Mouse (Mus musculus) testis, adult 2 months (tissue): Measurements from ENCODE around the gene Erf. TPM values are rescaled to one million over a fixed set of nuclear protein-coding genes. Genes with fewer than 3 reads are reported as not detected.

ENCODE experiments used
- H3K27ac ChIP-seq: fragments of 200-500 bp; 2 replicates; pipeline ENCODE4 v1.5.1; 2012; ENCODE audit warnings: low read depth, low read length; ENCODE audit not compliant: control insufficient read depth, insufficient read depth
- H3K27me3 ChIP-seq: fragments of 200-500 bp; 2 replicates; pipeline ENCODE4 v1.6.1; 2012; ENCODE audit warnings: mild to moderate bottlenecking, low read length, moderate library complexity; ENCODE audit not compliant: control insufficient read depth, insufficient read depth
- H3K36me3 ChIP-seq: fragments of 200-500 bp; 2 replicates; pipeline ENCODE4 v1.6.1; 2012; ENCODE audit warnings: mild to moderate bottlenecking, low read length; ENCODE audit not compliant: control insufficient read depth, insufficient read depth
- H3K4me1 ChIP-seq: fragments of 200-500 bp; 2 replicates; pipeline ENCODE4 v1.6.1; 2012; ENCODE audit warnings: low read length; ENCODE audit not compliant: control insufficient read depth, insufficient read depth
- H3K4me3 ChIP-seq: fragments of 200-500 bp; 2 replicates; pipeline ENCODE4 v1.5.1; 2012; ENCODE audit warnings: low read depth, mild to moderate bottlenecking, low read length, moderate library complexity, mixed read lengths; ENCODE audit not compliant: control insufficient read depth
- CTCF ChIP-seq: fragments of 200-500 bp; IDR thresholded peaks from 2 replicates; pipeline ENCODE4 v1.5.1; 2012; ENCODE audit warnings: low read depth, mild to moderate bottlenecking, inconsistent platforms, low read length, moderate library complexity; ENCODE audit not compliant: control insufficient read depth, insufficient read depth, insufficient replicate concordance
- POLR2A ChIP-seq: fragments of 200-500 bp; IDR thresholded peaks from 2 replicates; pipeline ENCODE4 v1.6.1; 2012; ENCODE audit warnings: low read depth, mild to moderate bottlenecking, inconsistent platforms, low read length, moderate library complexity; ENCODE audit not compliant: control insufficient read depth
- polyA plus RNA-seq: library from polyadenylated mRNA; depleted of rRNA; stranded (reverse); fragments of >200 nt; gene quantifications from 2 replicates; pipeline ENCODE4 v1.2.3, GENCODE M21; 2012

Erf gene
- polyA plus RNA-seq, 1 experiment: 40.4 TPM

GRCm38 (mm10) chr7:25232101-25232648 is 18.4 kb downstream of the Erf start:
- TF ChIP-seq CTCF: no peak
- no peaks in the 10 kb centered on the region for H3K4me1 ChIP-seq
- H3K27ac ChIP-seq: no peak overlapping the region
- peaks cover 1% of the 10 kb centered on the region for H3K36me3 ChIP-seq
- no peaks in the 10 kb centered on the region for H3K27me3 ChIP-seq
- no peak overlapping the region for H3K4me3 ChIP-seq

- Histone ChIP-seq H3K4me1 (no peaks in the 10 kb centered on the region), H3K27me3 (no peaks in the 10 kb centered on the region), H3K27ac (no peak overlapping the region), H3K4me3 (no peak overlapping the region), H3K36me3 (peaks cover 1% of the 10 kb centered on the region)
- TF ChIP-seq CTCF: no peak
- no peak for TF ChIP-seq POLR2A
Measured at GRCm38 (mm10) chr7:25230690-25231285, 19.8 kb downstream of the Erf start.

- H3K4me3 ChIP-seq: no peak overlapping the region
- no peaks in the 10 kb centered on the region for H3K27me3 ChIP-seq
- no peaks in the 10 kb centered on the region for H3K4me1 ChIP-seq
- H3K36me3 ChIP-seq: peaks cover 1% of the 10 kb centered on the region
- TF ChIP-seq CTCF (no peak), POLR2A (no peak)
- no peak overlapping the region for H3K27ac ChIP-seq
Measured at GRCm38 (mm10) chr7:25227523-25228300, 22.8 kb downstream of the Erf start.

GRCm38 (mm10) chr7:25222275-25222967 is 28.1 kb downstream of the Erf start:
- Histone ChIP-seq H3K4me3 (peak overlapping the region; percentile 91), H3K4me1 (peaks cover 29% of the 10 kb centered on the region), H3K27ac (no peak overlapping the region), H3K27me3 (no peaks in the 10 kb centered on the region), H3K36me3 (no peaks in the 10 kb centered on the region)
- TF ChIP-seq CTCF: no peak
- TF ChIP-seq POLR2A: no peak

GRCm38 (mm10) chr7:25221102-25221883 is 29.3 kb downstream of the Erf start, which contains the start of gene Zfp526:
TSS of gene Zfp526 (plus strand) at chr7:25221425.
- H3K4me3 ChIP-seq: peak within 1 kb of the TSS; percentile 91
- H3K36me3 ChIP-seq: no peaks in the 10 kb centered on the region
- H3K27ac ChIP-seq: peak within 1 kb of the TSS; percentile 73
- TF ChIP-seq POLR2A (peak; percentile 81), CTCF (no peak)
- no peaks in the 10 kb centered on the region for H3K27me3 ChIP-seq
- H3K4me1 ChIP-seq: peaks cover 30% of the 10 kb centered on the region

- H3K4me1 ChIP-seq: peaks cover 30% of the 10 kb centered on the region
- no peaks in the 10 kb centered on the region for H3K36me3 ChIP-seq
- peak within 1 kb of the TSS; percentile 91 for H3K4me3 ChIP-seq
- no peaks in the 10 kb centered on the region for H3K27me3 ChIP-seq
- H3K27ac ChIP-seq: peak within 1 kb of the TSS; percentile 93
- TF ChIP-seq POLR2A (no peak), CTCF (no peak)
Measured at GRCm38 (mm10) chr7:25220457-25221101, 30.0 kb downstream of the Erf start, which contains the start of gene Dedd2. TSS of gene Dedd2 (minus strand) at chr7:25220615.
